Mouse (Mus musculus) myocyte (in vitro differentiated cells): ENCODE results near the gene Serpinb5.

Source experiments
- MAX ChIP-seq: IDR thresholded peaks from one replicate; pipeline ENCODE4 v1.6.1; 2011; ENCODE audit warnings: low read depth, mild to moderate bottlenecking, control low read depth
- MYOD1 ChIP-seq, 3 experiments: IDR thresholded peaks; one replicate each; pipeline ENCODE4 v1.6.1; 2011; ENCODE audit warnings: control low read depth in 2 of 3, low read depth in 2 of 3, mild to moderate bottlenecking in 2 of 3, moderate library complexity in 1 of 3; ENCODE audit not compliant: insufficient read length in 2 of 3, control insufficient read depth in 1 of 3
- MYOG ChIP-seq, 3 experiments: IDR thresholded peaks; one replicate each; pipeline ENCODE4 v1.6.1; 2011; ENCODE audit warnings: control low read depth in 2 of 3, low read depth in 2 of 3, mild to moderate bottlenecking in 2 of 3; ENCODE audit not compliant: insufficient read length in 2 of 3, control insufficient read depth in 1 of 3, insufficient read depth in 1 of 3
- POLR2A ChIP-seq: IDR thresholded peaks from one replicate; pipeline ENCODE4 v1.6.1; 2011; ENCODE audit warnings: low read depth, mild to moderate bottlenecking, control low read depth, moderate library complexity; ENCODE audit not compliant: insufficient read length
- SRF ChIP-seq: IDR thresholded peaks from one replicate; pipeline ENCODE4 v1.6.1; 2011; ENCODE audit warnings: low read depth; ENCODE audit not compliant: control insufficient read depth, insufficient read length
- TCF12 ChIP-seq: IDR thresholded peaks from one replicate; pipeline ENCODE4 v1.6.1; 2011; ENCODE audit warnings: mild to moderate bottlenecking, control low read depth; ENCODE audit not compliant: poor library complexity, insufficient read depth, severe bottlenecking
- TCF3 ChIP-seq: IDR thresholded peaks from one replicate; pipeline ENCODE4 v1.6.1; 2011; ENCODE audit warnings: low read depth, control low read depth; ENCODE audit not compliant: insufficient read length
- USF1 ChIP-seq: IDR thresholded peaks from one replicate; pipeline ENCODE4 v1.6.1; 2011; ENCODE audit warnings: low read depth, mild to moderate bottlenecking, control low read depth, moderate library complexity

- no peak for TF ChIP-seq POLR2A
- TF ChIP-seq SRF: no peak
- TF ChIP-seq MYOD1 (IDR thresholded peaks at IDR 0.05; ENCODE audit: control insufficient read depth in 1 of 3, insufficient read length in 2 of 3, low read depth in 2 of 3): no peak
- TF ChIP-seq MYOG (IDR thresholded peaks at IDR 0.05; ENCODE audit: control insufficient read depth in 1 of 3, insufficient read depth in 1 of 3, insufficient read length in 2 of 3, low read depth in 2 of 3): no peak
- TF ChIP-seq USF1: no peak
- TF ChIP-seq MAX: no peak
- TF ChIP-seq TCF12: no peak
- TF ChIP-seq TCF3: no peak
Measured at GRCm38 (mm10) chr1:106865543-106865942, 4.6 kb downstream of the Serpinb5 start.
